Mouse (Mus musculus) lung, embryonic 15.5 days (tissue): ENCODE measurements around the gene Nhlrc4. TPM values are rescaled to one million over a fixed set of nuclear protein-coding genes. Genes with fewer than 3 reads are reported as not detected.

ENCODE experiments used
- ATAC-seq: fragments of 200-750 bp; cut with Nextera tagmentation; 2 replicates; pipeline ENCODE4 v1.8.0; 2017; ENCODE audit warnings: moderate number of reproducible peaks, borderline replicate concordance; ENCODE audit not compliant: low FRiP score, low TSS enrichment; ENCODE audit errors: extremely low read depth
- H3K27ac ChIP-seq: fragments of 300-500 bp; sonication (generic); 2 replicates; pipeline ENCODE4 v1.5.1; 2015; ENCODE audit warnings: moderate library complexity, mild to moderate bottlenecking, inconsistent platforms
- H3K27me3 ChIP-seq: fragments of 300-500 bp; sonication (generic); 2 replicates; pipeline ENCODE4 v1.6.1; 2015; ENCODE audit warnings: inconsistent platforms
- H3K36me3 ChIP-seq: fragments of 300-500 bp; sonication (generic); 2 replicates; pipeline ENCODE4 v1.6.1; 2015; ENCODE audit warnings: inconsistent platforms
- H3K4me1 ChIP-seq: fragments of 300-500 bp; sonication (generic); 2 replicates; pipeline ENCODE4 v1.6.1; 2015; ENCODE audit warnings: inconsistent platforms
- H3K4me2 ChIP-seq: fragments of 300-500 bp; sonication (generic); 2 replicates; pipeline ENCODE4 v1.6.1; 2015; ENCODE audit warnings: inconsistent platforms, mild to moderate bottlenecking, moderate library complexity
- H3K4me3 ChIP-seq: fragments of 300-500 bp; sonication (generic); 2 replicates; pipeline ENCODE4 v1.5.1; 2015; ENCODE audit warnings: mild to moderate bottlenecking, inconsistent platforms
- H3K9ac ChIP-seq: fragments of 300-500 bp; sonication (generic); 2 replicates; pipeline ENCODE4 v1.6.1; 2015; ENCODE audit warnings: inconsistent platforms
- H3K9me3 ChIP-seq: fragments of 300-500 bp; sonication (generic); 2 replicates; pipeline ENCODE4 v1.6.1; 2016; ENCODE audit warnings: inconsistent platforms
- WGBS: fragments of 180-500 bp; shearing (Covaris S2); methylation state at CpG from one replicate; pipeline ENCODE4 v1.1.7; 2015; 5-methylcytosine and 5-hydroxymethylcytosine counted together
- polyA plus RNA-seq: library from polyadenylated mRNA; unstranded; fragments of >200 nt; fragmentation: Nextera tagmentation; extraction: Ambion mirVana; gene quantifications from 2 replicates; pipeline ENCODE4 v1.2.1, GENCODE M21; 2015

Gene Nhlrc4
- polyA plus RNA-seq, result 0.51 TPM in 1 of 2 replicates, not detected in the other

DNA sequence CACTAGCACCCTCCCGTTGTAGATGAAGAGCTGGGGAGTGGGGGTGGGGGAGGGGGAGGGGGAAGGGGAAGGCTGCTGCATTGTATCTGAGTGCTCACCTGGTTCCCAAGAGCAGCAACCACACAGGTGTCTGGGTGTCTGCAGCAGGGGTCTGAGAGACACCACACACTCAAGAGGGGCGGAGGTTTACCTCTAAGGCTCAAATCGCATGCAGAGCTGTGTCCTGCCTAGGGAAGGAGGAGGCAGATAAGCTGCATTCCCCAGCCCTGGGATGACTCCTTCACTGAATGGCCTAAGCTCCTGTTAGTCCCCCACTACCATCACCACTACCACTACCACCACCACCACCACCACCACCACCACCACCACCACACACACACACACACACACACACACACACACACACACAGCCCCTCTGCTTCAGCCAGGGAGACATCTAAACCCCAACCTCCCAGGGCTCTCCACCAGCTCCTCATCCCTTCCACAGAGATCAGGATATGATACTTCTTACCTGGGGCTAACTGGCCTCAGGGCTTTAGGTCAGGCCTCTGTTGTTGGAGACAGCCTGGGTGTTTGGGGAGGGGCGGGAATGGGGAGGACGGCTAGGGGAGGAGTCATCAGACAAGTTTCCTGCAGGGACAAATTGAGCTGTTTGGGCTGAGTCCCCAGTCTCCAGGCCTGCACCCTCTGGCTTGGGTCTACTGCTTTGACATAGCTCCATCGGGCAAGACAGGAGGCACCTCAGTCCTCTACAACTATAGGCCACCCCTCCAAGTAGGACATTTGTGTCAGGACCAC is at the start of gene Nhlrc4, which contains the start of gene Pigq:
TSS of gene Nhlrc4 (minus strand) at position 596 of the 798 bp plus-strand sequence.
TSS of gene Pigq (minus strand) at position 571 of the 798 bp plus-strand sequence.
- Histone ChIP-seq H3K4me2 (no peak within 1 kb of the TSS), H3K9me3 (no peaks in the 10 kb centered on the region), H3K36me3 (no peaks in the 10 kb centered on the region), H3K4me1 (peaks cover 12% of the 10 kb centered on the region), H3K27me3 (peaks cover under 1% of the 10 kb centered on the region; the same call in 1 of the 2 replicates), H3K27ac (no peak within 1 kb of the TSS), H3K4me3 (no peak within 1 kb of the TSS), H3K9ac (no peak within 1 kb of the TSS)
- WGBS, result 40% methylated on average over 6 of the region's 6 CpGs
- no peak for ATAC-seq

GRCm38 (mm10) chr17:25993489-25993888 is 48.7 kb upstream of the Nhlrc4 start:
- H3K4me3 ChIP-seq, result no peak overlapping the region
- H3K4me1 ChIP-seq, result no peaks in the 10 kb centered on the region
- peaks cover 36% of the 10 kb centered on the region for H3K36me3 ChIP-seq
- WGBS, result 76% methylated on average over 3 of the region's 3 CpGs
- no peak overlapping the region for H3K4me2 ChIP-seq
- no peak overlapping the region for H3K27ac ChIP-seq
- ATAC-seq, result no peak
- H3K9ac ChIP-seq, result no peak overlapping the region
- no peaks in the 10 kb centered on the region for H3K27me3 ChIP-seq
- no peaks in the 10 kb centered on the region for H3K9me3 ChIP-seq

DNA sequence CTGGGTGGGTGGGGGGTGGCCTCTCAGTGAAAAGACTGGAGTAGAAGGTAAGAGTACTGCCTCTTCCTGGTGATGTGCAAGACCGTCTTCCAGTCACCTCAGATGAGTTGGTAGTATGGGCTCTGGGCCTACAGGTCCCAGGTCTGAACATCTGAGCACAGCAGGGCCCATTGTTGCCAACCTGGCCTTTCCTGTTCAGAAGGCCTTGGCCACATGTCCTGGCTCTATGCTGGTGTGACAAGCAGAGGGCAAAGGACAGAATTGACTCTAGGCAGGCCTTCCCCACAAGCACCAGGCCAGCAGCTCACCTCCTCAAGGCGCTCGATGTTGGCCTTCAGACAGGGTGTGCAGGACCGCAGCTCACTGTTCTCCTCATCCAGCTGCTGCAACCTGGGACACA is 47.5 kb upstream of the Nhlrc4 start:
- Histone ChIP-seq H3K9ac (no peak overlapping the region), H3K27me3 (no peaks in the 10 kb centered on the region), H3K9me3 (no peaks in the 10 kb centered on the region), H3K36me3 (peaks cover 36% of the 10 kb centered on the region), H3K4me2 (no peak overlapping the region), H3K4me1 (no peaks in the 10 kb centered on the region), H3K27ac (no peak overlapping the region), H3K4me3 (no peak overlapping the region)
- ATAC-seq, result no peak
- 93% methylated on average over 4 of the region's 4 CpGs for WGBS

- H3K27me3 ChIP-seq, result no peaks in the 10 kb centered on the region
- ATAC-seq, result no peak
- peaks cover 36% of the 10 kb centered on the region for H3K36me3 ChIP-seq
- H3K4me1 ChIP-seq, result no peaks in the 10 kb centered on the region
- 85% methylated on average over 5 of the region's 5 CpGs for WGBS
- H3K9me3 ChIP-seq, result no peaks in the 10 kb centered on the region
- H3K4me2 ChIP-seq, result no peak overlapping the region
- H3K9ac ChIP-seq, result no peak overlapping the region
- no peak overlapping the region for H3K4me3 ChIP-seq
- H3K27ac ChIP-seq, result no peak overlapping the region
These were observed 45.6 kb upstream of the Nhlrc4 start for GRCm38 (mm10) chr17:25990331-25990730.

GRCm38 (mm10) chr17:25985306-25986294 is 40.8 kb upstream of the Nhlrc4 start, which contains the start of gene Capn15:
Capn15 (minus strand) TSS chr17:25985796.
- peak within 1 kb of the TSS; percentile 72 for H3K27ac ChIP-seq
- peak within 1 kb of the TSS; percentile 79 for H3K4me3 ChIP-seq
- peak within 1 kb of the TSS; percentile 79 for H3K4me2 ChIP-seq
- H3K9ac ChIP-seq, result peak within 1 kb of the TSS; percentile 72
- peak; percentile 99 for ATAC-seq
- H3K9me3 ChIP-seq, result no peaks in the 10 kb centered on the region
- H3K27me3 ChIP-seq, result no peaks in the 10 kb centered on the region
- under 1% methylated on average over 91 of the region's 91 CpGs for WGBS
- H3K4me1 ChIP-seq, result peaks cover 18% of the 10 kb centered on the region
- peaks cover 8% of the 10 kb centered on the region for H3K36me3 ChIP-seq

GRCm38 (mm10) chr17:25984556-25985305 is 40.0 kb upstream of the Nhlrc4 start:
- Histone ChIP-seq H3K9me3 (no peaks in the 10 kb centered on the region), H3K27me3 (no peaks in the 10 kb centered on the region), H3K27ac (peak overlapping the region; percentile 72), H3K36me3 (peaks cover 3% of the 10 kb centered on the region; the same call in 1 of the 2 replicates), H3K4me1 (peaks cover 26% of the 10 kb centered on the region), H3K9ac (peak overlapping the region; percentile 72), H3K4me3 (peak overlapping the region; percentile 79), H3K4me2 (peak overlapping the region; percentile 79)
- 9% methylated on average over 17 of the region's 17 CpGs for WGBS
- ATAC-seq, result no peak

DNA sequence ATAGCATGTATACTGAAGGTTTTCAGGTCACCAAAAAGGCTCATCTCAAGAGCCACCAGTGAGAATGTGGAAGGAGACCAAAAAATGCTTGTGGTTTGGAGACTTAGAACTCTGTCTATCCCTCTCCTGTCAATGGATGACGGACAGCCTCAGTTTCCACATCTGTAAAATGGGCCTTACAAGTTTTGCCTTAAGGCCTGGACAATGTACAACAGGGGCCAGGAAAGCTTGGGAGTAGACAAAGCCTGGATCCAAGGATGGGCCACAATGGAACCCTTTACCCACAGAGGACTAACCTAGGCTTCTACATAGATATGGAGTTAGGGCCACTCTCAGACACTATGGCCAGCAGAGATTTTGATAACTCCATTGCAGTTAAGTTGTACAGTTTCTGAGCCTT is 39.3 kb upstream of the Nhlrc4 start:
- Histone ChIP-seq H3K4me1 (peaks cover 31% of the 10 kb centered on the region), H3K4me2 (peak overlapping the region; percentile 79), H3K9ac (peak overlapping the region; percentile 72; the same call in 1 of the 2 replicates), H3K27ac (no peak overlapping the region), H3K9me3 (no peaks in the 10 kb centered on the region), H3K4me3 (peak overlapping the region; percentile 79), H3K27me3 (no peaks in the 10 kb centered on the region), H3K36me3 (no peaks in the 10 kb centered on the region)
- ATAC-seq, result no peak
- WGBS, result 97% methylated on average over 1 of the region's 1 CpGs

DNA sequence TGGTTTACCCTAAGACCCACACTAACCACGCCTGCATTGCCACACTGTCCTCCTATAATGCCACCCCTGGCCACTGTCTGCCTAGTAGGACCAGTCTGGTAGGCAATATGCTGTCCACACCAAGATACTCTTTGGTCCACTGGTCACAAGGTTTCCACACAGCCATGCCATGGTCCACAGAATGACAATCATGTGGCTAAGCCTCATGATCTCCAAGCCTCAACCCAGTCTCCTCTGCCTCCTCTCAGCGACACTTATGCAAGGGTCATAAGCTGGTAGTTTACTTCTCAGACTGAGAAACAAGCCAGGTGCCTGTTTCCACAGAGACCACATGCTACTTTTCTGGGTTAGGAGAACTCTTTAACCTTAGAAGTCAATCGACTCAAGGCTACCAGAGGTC is 38.2 kb upstream of the Nhlrc4 start:
- peaks cover 31% of the 10 kb centered on the region for H3K4me1 ChIP-seq
- no peak overlapping the region for H3K27ac ChIP-seq
- H3K36me3 ChIP-seq, result no peaks in the 10 kb centered on the region
- no peaks in the 10 kb centered on the region for H3K27me3 ChIP-seq
- no peak overlapping the region for H3K4me3 ChIP-seq
- no peak overlapping the region for H3K9ac ChIP-seq
- 86% methylated on average over 3 of the region's 3 CpGs for WGBS
- no peak for ATAC-seq
- no peaks in the 10 kb centered on the region for H3K9me3 ChIP-seq
- H3K4me2 ChIP-seq, result no peak overlapping the region

DNA sequence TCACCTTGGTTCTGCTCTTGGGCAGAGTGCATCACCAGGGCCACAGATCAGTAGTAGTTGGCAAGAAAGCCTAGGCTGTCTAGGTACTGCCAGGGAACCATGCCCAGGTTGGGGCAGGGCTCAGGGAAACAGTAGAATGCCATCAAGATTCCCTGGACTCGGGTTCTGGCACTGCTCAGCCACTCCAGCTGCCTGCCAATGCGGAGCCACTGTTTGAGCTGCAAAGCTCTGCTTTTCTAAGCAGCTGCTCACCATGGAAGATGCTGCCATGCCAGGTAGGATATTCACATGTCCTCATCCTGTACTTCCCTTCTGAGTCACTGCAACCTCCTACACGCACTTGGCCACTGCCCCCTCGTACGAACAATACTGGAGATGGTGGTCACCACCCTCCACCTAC is 36.1 kb upstream of the Nhlrc4 start:
- H3K9me3 ChIP-seq, result no peaks in the 10 kb centered on the region
- H3K9ac ChIP-seq, result no peak overlapping the region
- H3K27ac ChIP-seq, result no peak overlapping the region
- no peak overlapping the region for H3K4me3 ChIP-seq
- no peaks in the 10 kb centered on the region for H3K36me3 ChIP-seq
- H3K27me3 ChIP-seq, result no peaks in the 10 kb centered on the region
- H3K4me2 ChIP-seq, result no peak overlapping the region
- WGBS, result 88% methylated on average over 5 of the region's 5 CpGs
- H3K4me1 ChIP-seq, result peaks cover 31% of the 10 kb centered on the region
- ATAC-seq, result no peak

- Histone ChIP-seq H3K9me3 (no peaks in the 10 kb centered on the region), H3K4me2 (no peak overlapping the region), H3K4me1 (peaks cover 31% of the 10 kb centered on the region), H3K27ac (peak overlapping the region; percentile 10; the same call in 1 of the 2 replicates), H3K27me3 (no peaks in the 10 kb centered on the region), H3K4me3 (no peak overlapping the region), H3K9ac (no peak overlapping the region), H3K36me3 (no peaks in the 10 kb centered on the region)
- ATAC-seq, result no peak
- WGBS, result 72% methylated on average over 5 of the region's 5 CpGs
These were observed 35.3 kb upstream of the Nhlrc4 start for GRCm38 (mm10) chr17:25979829-25980738.
